Mouse (Mus musculus) megakaryocyte-erythroid progenitor cell, adult 5-6 weeks (primary cell): ENCODE measurements at regions not wholly inside any gene's neighbourhood (a gene's known extent, or its start where the extent isn't known, plus 50 kb on each side); places are given as distances from the start of the nearest gene placed in this dataset.

ENCODE experiments used
- ATAC-seq: replicated peaks from 2 replicates; pipeline ENCODE4 v1.8.0; 2016; ENCODE audit warnings: mild to moderate bottlenecking, inconsistent platforms; ENCODE audit not compliant: severe bottlenecking, poor library complexity, low FRiP score, low TSS enrichment

GRCm38 (mm10) chr1:177609683-177610082, 119.9 kb upstream of the 1700016C15Rik start:
- ATAC-seq = no peak

- ATAC-seq = no peak
These were observed 119.5 kb upstream of the 1700016C15Rik start for GRCm38 (mm10) chr1:177610156-177610555.

- no peak for ATAC-seq
These were observed 117.1 kb upstream of the 1700016C15Rik start for GRCm38 (mm10) chr1:177612546-177612945.

- ATAC-seq = no peak
These were observed 114.0 kb upstream of the 1700016C15Rik start for GRCm38 (mm10) chr1:177615609-177616008.

GRCm38 (mm10) chr1:177616335-177617239, 113.0 kb upstream of the 1700016C15Rik start:
- ATAC-seq = peak; percentile 81

- ATAC-seq = no peak
These were observed 109.0 kb upstream of the 1700016C15Rik start for GRCm38 (mm10) chr1:177620501-177621099.

- ATAC-seq = no peak
These were observed 107.6 kb upstream of the 1700016C15Rik start for GRCm38 (mm10) chr1:177621854-177622590.

GRCm38 (mm10) chr1:177623304-177623726, 106.3 kb upstream of the 1700016C15Rik start:
- ATAC-seq = no peak

- no peak for ATAC-seq
These were observed 105.9 kb upstream of the 1700016C15Rik start for GRCm38 (mm10) chr1:177623735-177624134.

- ATAC-seq = no peak
These were observed 101.8 kb upstream of the 1700016C15Rik start for GRCm38 (mm10) chr1:177627814-177628213.

GRCm38 (mm10) chr1:177633966-177634602, 95.5 kb upstream of the 1700016C15Rik start:
- ATAC-seq = no peak

GRCm38 (mm10) chr1:177637061-177637460, 92.6 kb upstream of the 1700016C15Rik start:
- ATAC-seq = no peak

- ATAC-seq = no peak
These were observed 91.2 kb upstream of the 1700016C15Rik start for GRCm38 (mm10) chr1:177638381-177638780.

GRCm38 (mm10) chr1:177639931-177640846, 89.4 kb upstream of the 1700016C15Rik start:
- ATAC-seq = no peak

- 0 out of 2 replicates have a peak, but pooled peaks have one; percentile 12 for ATAC-seq
These were observed 86.7 kb upstream of the 1700016C15Rik start for GRCm38 (mm10) chr1:177642712-177643467.

- no peak for ATAC-seq
These were observed 86.0 kb upstream of the 1700016C15Rik start for GRCm38 (mm10) chr1:177643662-177644061.

- no peak for ATAC-seq
These were observed 85.4 kb upstream of the 1700016C15Rik start for GRCm38 (mm10) chr1:177644214-177644613.

- ATAC-seq = no peak
These were observed 84.3 kb upstream of the 1700016C15Rik start for GRCm38 (mm10) chr1:177645327-177645726.
